In genomic region chr10:72533859-72534258, GRCm38 (mm10) we compare ENCODE assay signal across 25 mouse cellular contexts.
A peak's percentile ranks its signal among the peaks of the same experiment; 100 is the strongest.
DNase-seq lines count a peak whose midpoint lies in the region; ATAC-seq and TF ChIP-seq lines count a peak whose summit lies in the region.
"Had no signal": no experiment of that assay in that cellular context is flagged by ENCODE, and none has a peak within 500 bp of the region (broad histone marks: within the 10 kb centered on the region; RNA-seq: fewer than 3 reads in every experiment).

No protein-coding gene starts in this region.

- H3K4me2 ChIP-seq in forebrain, embryonic 15.5 days (replicated peaks), result no peak overlapping the region
- no peak overlapping the region for H3K4me2 ChIP-seq in forebrain, postnatal 0 days (ENCODE audit: low read depth)
- H3K4me2 ChIP-seq in midbrain, embryonic 14.5 days (ENCODE audit: low read length), result no peak overlapping the region
- H3K4me2 ChIP-seq in midbrain, embryonic 11.5 days, result no peak overlapping the region
- no peak overlapping the region for H3K4me2 ChIP-seq in midbrain, embryonic 16.5 days (ENCODE audit: low read length)
- no peak overlapping the region for H3K4me2 ChIP-seq in intestine, embryonic 16.5 days (ENCODE audit: low read depth, low read length)
- H3K4me2 ChIP-seq: embryonic facial prominence, embryonic 13.5 days; heart, embryonic 12.5 days; heart, embryonic 15.5 days; hindbrain, embryonic 15.5 days had no signal

- H3K27me3 ChIP-seq in forebrain, embryonic 15.5 days, result no peaks in the 10 kb centered on the region
- no peaks in the 10 kb centered on the region for H3K27me3 ChIP-seq in forebrain, postnatal 0 days (ENCODE audit: insufficient read depth, low read length)
- no peaks in the 10 kb centered on the region for H3K27me3 ChIP-seq in midbrain, embryonic 14.5 days (ENCODE audit: control insufficient read depth, insufficient read depth, low read length)
- H3K27me3 ChIP-seq in midbrain, embryonic 11.5 days (ENCODE audit: control insufficient read depth, insufficient read depth, low read length), result no peaks in the 10 kb centered on the region
- no peaks in the 10 kb centered on the region for H3K27me3 ChIP-seq in midbrain, embryonic 16.5 days (ENCODE audit: control insufficient read depth, insufficient read depth, low read depth, low read length)
- no peaks in the 10 kb centered on the region for H3K27me3 ChIP-seq in intestine, embryonic 16.5 days (replicated peaks; ENCODE audit: control insufficient read depth, insufficient read depth, low read length)
- H3K27me3 ChIP-seq: embryonic facial prominence, embryonic 13.5 days; heart, embryonic 12.5 days; heart, embryonic 15.5 days; hindbrain, embryonic 15.5 days had no signal

- H3K9me3 ChIP-seq in forebrain, embryonic 15.5 days, result no peaks in the 10 kb centered on the region
- no peaks in the 10 kb centered on the region for H3K9me3 ChIP-seq in forebrain, postnatal 0 days (ENCODE audit: low read length)
- H3K9me3 ChIP-seq in midbrain, embryonic 14.5 days (ENCODE audit: control insufficient read depth, low read length), result no peaks in the 10 kb centered on the region
- H3K9me3 ChIP-seq in midbrain, embryonic 11.5 days (ENCODE audit: control insufficient read depth, low read length), result no peaks in the 10 kb centered on the region
- H3K9me3 ChIP-seq in midbrain, embryonic 16.5 days (replicated peaks; ENCODE audit: control insufficient read depth, low read length, poor library complexity, severe bottlenecking), result no peaks in the 10 kb centered on the region
- no peaks in the 10 kb centered on the region for H3K9me3 ChIP-seq in intestine, embryonic 16.5 days (ENCODE audit: control insufficient read depth, low read length)
- H3K9me3 ChIP-seq: embryonic facial prominence, embryonic 10.5 days; embryonic facial prominence, embryonic 13.5 days; heart, embryonic 12.5 days; heart, embryonic 15.5 days; hindbrain, embryonic 10.5 days; hindbrain, embryonic 15.5 days had no signal

- no peak for TF ChIP-seq CTCF in forebrain, postnatal 0 days (IDR thresholded peaks at IDR 0.05; ENCODE audit: low read depth)

- DNase-seq in forebrain, postnatal 0 days, result no peak
- peak; percentile 4 for DNase-seq in midbrain, embryonic 14.5 days
- no peak for DNase-seq in midbrain, embryonic 11.5 days (ENCODE audit: low spot score, missing footprints)
- DNase-seq: adrenal gland, adult 2 months; adrenal gland, postnatal 14 days; cerebellum, adult 11-12 months; cerebellum, adult 8-10 months; cerebellum, postnatal 10 days; cerebellum, postnatal 36 days; embryo, embryonic 11 days; gastrocnemius, postnatal 25 days; heart, adult 18-20 months; heart, postnatal 10 days; heart, postnatal 36 days had no signal

- no peaks in the 10 kb centered on the region for H3K36me3 ChIP-seq in forebrain, embryonic 15.5 days
- no peaks in the 10 kb centered on the region for H3K36me3 ChIP-seq in forebrain, postnatal 0 days (ENCODE audit: insufficient read depth)
- no peaks in the 10 kb centered on the region for H3K36me3 ChIP-seq in midbrain, embryonic 14.5 days (ENCODE audit: control insufficient read depth, insufficient read depth, low read length)
- no peaks in the 10 kb centered on the region for H3K36me3 ChIP-seq in midbrain, embryonic 11.5 days (ENCODE audit: control insufficient read depth, insufficient read depth, low read length)
- no peaks in the 10 kb centered on the region for H3K36me3 ChIP-seq in midbrain, embryonic 16.5 days (ENCODE audit: control insufficient read depth, insufficient read depth, low read length)
- no peaks in the 10 kb centered on the region for H3K36me3 ChIP-seq in intestine, embryonic 16.5 days (ENCODE audit: control insufficient read depth, insufficient read depth, low read length)
- H3K36me3 ChIP-seq: embryonic facial prominence, embryonic 10.5 days; embryonic facial prominence, embryonic 13.5 days; heart, embryonic 12.5 days; heart, embryonic 15.5 days; hindbrain, embryonic 10.5 days; hindbrain, embryonic 15.5 days had no signal

- ATAC-seq in forebrain, embryonic 15.5 days (replicated peaks), result 0 out of 2 replicates have a peak, but pooled peaks have one; percentile 29
- ATAC-seq in forebrain, postnatal 0 days, result no peak
- peak; percentile 40; the same call in 1 of the 2 replicates for ATAC-seq in midbrain, embryonic 14.5 days (ENCODE audit: low FRiP score, low TSS enrichment)
- ATAC-seq in midbrain, embryonic 11.5 days (ENCODE audit: low FRiP score), result no peak
- ATAC-seq in midbrain, embryonic 16.5 days, result 0 out of 2 replicates have a peak, but pooled peaks have one; percentile 25
- ATAC-seq in intestine, embryonic 16.5 days, result no peak
- ATAC-seq: CD4-positive, CD25-positive, alpha-beta regulatory T cell, adult 4 months had no signal

- 43% methylated on average over 4 of the region's 4 CpGs for WGBS in forebrain, embryonic 15.5 days
- WGBS in forebrain, postnatal 0 days, result 38% methylated on average over 4 of the region's 4 CpGs
- 64% methylated on average over 4 of the region's 4 CpGs for WGBS in midbrain, embryonic 14.5 days
- WGBS in midbrain, embryonic 11.5 days, result 82% methylated on average over 4 of the region's 4 CpGs
- 63% methylated on average over 4 of the region's 4 CpGs for WGBS in midbrain, embryonic 16.5 days
- 85% methylated on average over 4 of the region's 4 CpGs for WGBS in intestine, embryonic 16.5 days

- no peaks in the 10 kb centered on the region for H3K4me1 ChIP-seq in forebrain, embryonic 15.5 days
- H3K4me1 ChIP-seq in forebrain, postnatal 0 days (ENCODE audit: insufficient read depth), result no peaks in the 10 kb centered on the region
- no peaks in the 10 kb centered on the region for H3K4me1 ChIP-seq in midbrain, embryonic 14.5 days (ENCODE audit: control insufficient read depth, insufficient read depth, low read length)
- H3K4me1 ChIP-seq in midbrain, embryonic 11.5 days (ENCODE audit: control insufficient read depth, insufficient read depth, low read length), result no peaks in the 10 kb centered on the region
- H3K4me1 ChIP-seq in midbrain, embryonic 16.5 days (ENCODE audit: control insufficient read depth, insufficient read depth, low read length), result no peaks in the 10 kb centered on the region
- no peaks in the 10 kb centered on the region for H3K4me1 ChIP-seq in intestine, embryonic 16.5 days (ENCODE audit: control insufficient read depth, insufficient read depth, low read length)
- H3K4me1 ChIP-seq: embryonic facial prominence, embryonic 10.5 days; embryonic facial prominence, embryonic 13.5 days; heart, embryonic 12.5 days; heart, embryonic 15.5 days; hindbrain, embryonic 10.5 days; hindbrain, embryonic 15.5 days had no signal

- no peak overlapping the region for H3K4me3 ChIP-seq in forebrain, embryonic 15.5 days
- H3K4me3 ChIP-seq in forebrain, postnatal 0 days (ENCODE audit: low read depth, low read length), result no peak overlapping the region
- H3K4me3 ChIP-seq in midbrain, embryonic 14.5 days (replicated peaks; ENCODE audit: low read depth, low read length), result no peak overlapping the region
- no peak overlapping the region for H3K4me3 ChIP-seq in midbrain, embryonic 11.5 days (ENCODE audit: low read depth, low read length)
- H3K4me3 ChIP-seq in midbrain, embryonic 16.5 days (ENCODE audit: low read depth, low read length), result no peak overlapping the region
- no peak overlapping the region for H3K4me3 ChIP-seq in intestine, embryonic 16.5 days (ENCODE audit: low read length)
- H3K4me3 ChIP-seq: embryonic facial prominence, embryonic 10.5 days; embryonic facial prominence, embryonic 13.5 days; erythroblast, embryonic 14.5 days; heart, embryonic 12.5 days; heart, embryonic 15.5 days; hindbrain, embryonic 10.5 days; hindbrain, embryonic 15.5 days had no signal

- H3K27ac ChIP-seq in forebrain, embryonic 15.5 days (replicated peaks), result no peak overlapping the region
- no peak overlapping the region for H3K27ac ChIP-seq in forebrain, postnatal 0 days (ENCODE audit: low read depth, low read length)
- H3K27ac ChIP-seq in midbrain, embryonic 14.5 days (replicated peaks; ENCODE audit: low read depth, low read length), result no peak overlapping the region
- no peak overlapping the region for H3K27ac ChIP-seq in midbrain, embryonic 11.5 days (ENCODE audit: low read depth, low read length)
- no peak overlapping the region for H3K27ac ChIP-seq in midbrain, embryonic 16.5 days (ENCODE audit: low read length)
- H3K27ac ChIP-seq in intestine, embryonic 16.5 days (ENCODE audit: low read length), result no peak overlapping the region
- H3K27ac ChIP-seq: embryonic facial prominence, embryonic 10.5 days; embryonic facial prominence, embryonic 13.5 days; heart, embryonic 15.5 days; hindbrain, embryonic 10.5 days; hindbrain, embryonic 15.5 days had no signal

- no peak overlapping the region for H3K9ac ChIP-seq in forebrain, embryonic 15.5 days (replicated peaks)
- H3K9ac ChIP-seq in forebrain, postnatal 0 days, result no peak overlapping the region
- H3K9ac ChIP-seq in midbrain, embryonic 14.5 days (replicated peaks; ENCODE audit: low read length), result no peak overlapping the region
- H3K9ac ChIP-seq in midbrain, embryonic 11.5 days (ENCODE audit: low read length), result no peak overlapping the region
- H3K9ac ChIP-seq in midbrain, embryonic 16.5 days (ENCODE audit: low read depth, low read length), result no peak overlapping the region
- no peak overlapping the region for H3K9ac ChIP-seq in intestine, embryonic 16.5 days (ENCODE audit: low read depth, low read length)
- H3K9ac ChIP-seq: embryonic facial prominence, embryonic 13.5 days; heart, embryonic 12.5 days; heart, embryonic 15.5 days; hindbrain, embryonic 15.5 days had no signal

Comparison
In these comparisons a context has a peak if more than half of its experiments do, and no peak if none do; other contexts are left out.
1. ATAC-seq: peak in forebrain, embryonic 15.5 days (single experiment), midbrain, embryonic 14.5 days (single experiment) and midbrain, embryonic 16.5 days (single experiment); none in forebrain, postnatal 0 days (single experiment), midbrain, embryonic 11.5 days (single experiment) and intestine, embryonic 16.5 days (single experiment).